Mouse (Mus musculus) MEL (cell line): ENCODE measurements around the gene Dnajc5. TPM values are rescaled to one million over a fixed set of nuclear protein-coding genes. Genes with fewer than 3 reads are reported as not detected.

Experiments used
- DNase-seq: peaks from one replicate; pipeline ENCODE4 v3.0.0; 2011; ENCODE audit warnings: low read depth, low spot score
- H3K27ac ChIP-seq: 2 replicates; pipeline ENCODE4 v1.5.1; 2012; ENCODE audit warnings: low read depth, mild to moderate bottlenecking, control low read depth, low read length, moderate library complexity; ENCODE audit not compliant: control insufficient read depth
- H3K27me3 ChIP-seq, 2 experiments: fragments of 150-350 bp in 1 of 2; sonication (generic) in 1 of 2; 2 replicates each; pipeline ENCODE4 v1.6.1; 2012; ENCODE audit warnings: low read length in 2 of 2, mild to moderate bottlenecking in 2 of 2, improper control_type of control experiment in 1 of 2, moderate library complexity in 1 of 2; ENCODE audit not compliant: insufficient read depth in 2 of 2, control insufficient read depth in 1 of 2
- H3K36me3 ChIP-seq, 2 experiments: 2 replicates each; pipeline ENCODE4 v1.6.1; 2012 to 2014; ENCODE audit warnings: low read length in 2 of 2, improper control_type of control experiment in 1 of 2, inconsistent platforms in 1 of 2, mild to moderate bottlenecking in 1 of 2; ENCODE audit not compliant: insufficient read depth in 2 of 2, control insufficient read depth in 1 of 2
- H3K4me1 ChIP-seq, 2 experiments: fragments of 150-350 bp in 1 of 2; sonication (generic) in 1 of 2; 2 replicates each; pipeline ENCODE4 v1.6.1; 2012; ENCODE audit warnings: low read length in 2 of 2, improper control_type of control experiment in 1 of 2, mild to moderate bottlenecking in 1 of 2; ENCODE audit not compliant: insufficient read depth in 2 of 2, control insufficient read depth in 1 of 2
- H3K4me3 ChIP-seq, 2 experiments: fragments of 150-350 bp in 1 of 2; sonication (generic) in 1 of 2; 2 replicates each; pipeline ENCODE4 v1.5.1; 2012; ENCODE audit warnings: low read depth in 2 of 2, low read length in 2 of 2, mild to moderate bottlenecking in 2 of 2, moderate library complexity in 2 of 2, control low read depth in 1 of 2, improper control_type of control experiment in 1 of 2; ENCODE audit not compliant: control insufficient read depth in 1 of 2, insufficient read depth in 1 of 2
- H3K79me2 ChIP-seq: 2 replicates; pipeline ENCODE4 v1.6.1; 2012; ENCODE audit warnings: mild to moderate bottlenecking, low read length, moderate library complexity; ENCODE audit not compliant: control insufficient read depth, poor library complexity, insufficient read depth
- H3K9ac ChIP-seq: 2 replicates; pipeline ENCODE4 v1.6.1; 2012; ENCODE audit warnings: low read depth, mild to moderate bottlenecking, control low read depth, low read length, moderate library complexity; ENCODE audit not compliant: control insufficient read depth, poor library complexity, severe bottlenecking
- H3K9me3 ChIP-seq: fragments of 150-350 bp; sonication (generic); replicated peaks from 2 replicates; pipeline ENCODE4 v1.6.1; 2012; ENCODE audit warnings: mild to moderate bottlenecking, low read length, improper control_type of control experiment, moderate library complexity; ENCODE audit not compliant: insufficient read depth
- CHD1 ChIP-seq: IDR thresholded peaks from 2 replicates; pipeline ENCODE4 v1.6.1; 2012; ENCODE audit warnings: low read depth, mild to moderate bottlenecking, inconsistent platforms, low read length, improper control_type of control experiment
- CHD2 ChIP-seq: IDR thresholded peaks from 2 replicates; pipeline ENCODE4 v1.6.1; 2011; ENCODE audit warnings: low read length, improper control_type of control experiment
- CTCF ChIP-seq, 3 experiments: IDR thresholded peaks in 2 of 3; conservative IDR thresholded peaks in 1 of 3; 2 replicates each; pipeline ENCODE4 v1.5.1; 2011 to 2012; ENCODE audit warnings: low read length in 3 of 3, low read depth in 2 of 3, mild to moderate bottlenecking in 2 of 3, improper control_type of control experiment in 1 of 3, inconsistent platforms in 1 of 3, mixed read lengths in 1 of 3, moderate library complexity in 1 of 3; ENCODE audit not compliant: control insufficient read depth in 1 of 3, insufficient read depth in 1 of 3, poor library complexity in 1 of 3, severe bottlenecking in 1 of 3
- EP300 ChIP-seq, 2 experiments: IDR thresholded peaks; 2 replicates each; pipeline ENCODE4 v1.6.1; 2011; ENCODE audit warnings: improper control_type of control experiment in 2 of 2, low read length in 2 of 2, low read depth in 1 of 2, mild to moderate bottlenecking in 1 of 2
- ETS1 ChIP-seq: IDR thresholded peaks from 2 replicates; pipeline ENCODE4 v1.6.1; 2012; ENCODE audit warnings: low read depth, mild to moderate bottlenecking, inconsistent platforms, low read length, improper control_type of control experiment, moderate library complexity
- GABPA ChIP-seq: IDR thresholded peaks from 2 replicates; pipeline ENCODE4 v1.6.1; 2012; ENCODE audit warnings: low read depth, mild to moderate bottlenecking, inconsistent platforms, low read length, improper control_type of control experiment, moderate library complexity
- GATA1 ChIP-seq: IDR thresholded peaks from 2 replicates; pipeline ENCODE4 v1.6.1; 2011; ENCODE audit warnings: low read depth, low read length, improper control_type of control experiment
- JUND ChIP-seq: IDR thresholded peaks from 2 replicates; pipeline ENCODE4 v1.6.1; 2011; ENCODE audit warnings: low read depth, mild to moderate bottlenecking, improper control_type of control experiment, low read length
- MAX ChIP-seq: IDR thresholded peaks from 2 replicates; pipeline ENCODE4 v1.6.1; 2011; ENCODE audit warnings: low read length, improper control_type of control experiment
- MEF2A ChIP-seq: IDR thresholded peaks from 2 replicates; pipeline ENCODE4 v1.6.1; 2014; ENCODE audit warnings: low read depth, mild to moderate bottlenecking, inconsistent platforms, low read length, improper control_type of control experiment; ENCODE audit not compliant: poor library complexity, insufficient replicate concordance, severe bottlenecking; ENCODE audit errors: extremely low read depth
- MXI1 ChIP-seq: IDR thresholded peaks from 2 replicates; pipeline ENCODE4 v1.6.1; 2011; ENCODE audit warnings: mild to moderate bottlenecking, low read depth, low read length, improper control_type of control experiment
- NELFE ChIP-seq: IDR thresholded peaks from 2 replicates; pipeline ENCODE4 v1.6.1; 2011; ENCODE audit warnings: low read depth, low read length, improper control_type of control experiment
- POLR2AphosphoS2 ChIP-seq: IDR thresholded peaks from 2 replicates; pipeline ENCODE4 v1.6.1; 2011; ENCODE audit warnings: low read length, improper control_type of control experiment
- POLR2AphosphoS5 ChIP-seq: IDR thresholded peaks from 2 replicates; pipeline ENCODE4 v1.6.1; 2012; ENCODE audit warnings: low read depth, borderline replicate concordance, mild to moderate bottlenecking, inconsistent platforms, low read length, moderate library complexity, mixed read lengths
- RCOR1 ChIP-seq: IDR thresholded peaks from 2 replicates; pipeline ENCODE4 v1.6.1; 2012; ENCODE audit warnings: low read depth, mild to moderate bottlenecking, inconsistent platforms, low read length, improper control_type of control experiment
- TCF12 ChIP-seq: IDR thresholded peaks from 2 replicates; pipeline ENCODE4 v1.6.1; 2014; ENCODE audit warnings: low read depth, mild to moderate bottlenecking, inconsistent platforms, low read length, improper control_type of control experiment, moderate library complexity
- UBTF ChIP-seq: IDR thresholded peaks from 2 replicates; pipeline ENCODE4 v1.6.1; 2012; ENCODE audit warnings: low read depth, mild to moderate bottlenecking, inconsistent platforms, low read length, improper control_type of control experiment, moderate library complexity, borderline replicate concordance; ENCODE audit not compliant: insufficient read depth
- USF2 ChIP-seq, 2 experiments: IDR thresholded peaks; 2 replicates each; pipeline ENCODE4 v1.6.1; 2011 to 2012; ENCODE audit warnings: improper control_type of control experiment in 2 of 2, low read length in 2 of 2, borderline replicate concordance in 1 of 2, inconsistent platforms in 1 of 2, low read depth in 1 of 2, mild to moderate bottlenecking in 1 of 2; ENCODE audit not compliant: insufficient read depth in 1 of 2
- polyA plus RNA-seq, 2 experiments: library from polyadenylated mRNA; stranded (reverse) in 1 of 2; unstranded in 1 of 2; fragments of >175 nt in 1 of 2; fragments of >200 nt in 1 of 2; gene quantifications; 2 replicates each; pipeline versions ENCODE4 v1.2.1 to v1.2.4; 2012; ENCODE audit warnings: low replicate concordance in 2 of 2, low read depth in 1 of 2; ENCODE audit not compliant: insufficient read length in 2 of 2, insufficient read depth in 1 of 2, missing spikeins in 1 of 2
- total RNA-seq: library from RNA; depleted of rRNA; stranded (reverse); fragments of 300-350 nt; gene quantifications from 2 replicates; pipeline ENCODE4 v1.2.3, GENCODE M21; 2012

Dnajc5 gene
- total and polyA plus RNA-seq, 3 experiments, result 51.9 to 338 (median 57.9) TPM

DNA sequence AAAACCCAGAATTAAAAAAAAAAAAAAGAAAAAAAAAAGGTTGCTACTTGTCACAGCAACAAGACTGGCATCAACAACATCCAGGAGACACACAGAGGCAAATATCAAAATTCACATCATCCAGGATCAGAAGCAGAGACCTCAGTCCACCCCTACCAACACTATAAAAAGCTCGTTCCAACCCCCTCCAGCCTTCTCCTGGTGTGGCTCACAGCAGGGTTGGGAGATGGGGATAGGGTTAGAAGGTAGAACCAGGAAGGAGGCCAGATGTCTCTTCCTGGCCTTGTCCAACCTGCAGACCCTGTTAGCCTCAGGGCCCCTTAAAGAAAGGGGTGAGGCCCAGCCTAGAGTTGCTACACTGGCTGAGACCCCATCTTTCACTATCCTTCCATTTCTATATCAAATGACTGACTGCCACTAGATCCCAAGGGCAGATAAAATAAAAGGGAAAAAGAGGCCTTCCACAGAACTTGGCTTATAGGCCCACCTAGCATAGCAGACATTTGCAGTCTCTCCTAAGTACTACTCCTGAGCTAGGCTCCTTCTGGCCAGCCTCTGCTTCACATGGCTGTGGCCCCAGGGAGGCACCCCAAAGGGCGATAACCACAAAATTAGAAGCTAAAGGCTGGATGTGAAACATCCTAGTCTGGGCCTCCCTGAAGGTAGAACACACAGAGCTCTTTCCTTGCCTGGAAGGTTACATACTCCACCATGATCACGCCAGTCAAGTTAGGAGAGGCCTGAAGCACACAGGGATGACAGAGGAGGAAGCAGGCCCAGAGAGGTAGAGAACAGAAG lies 63.4 kb downstream of the Dnajc5 start:
- Histone ChIP-seq H3K36me3 (peaks cover 0 to 2% of the 10 kb centered on the region in 2 experiments; a peak in 3 of 4 replicates), H3K4me1 (peaks cover 0 to 3% of the 10 kb centered on the region in 2 experiments; a peak in 2 of 4 replicates), H3K79me2 (peaks cover 8% of the 10 kb centered on the region), H3K27ac (no peak overlapping the region), H3K9me3 (no peaks in the 10 kb centered on the region), H3K4me3 (no peak overlapping the region), H3K9ac (no peak overlapping the region), H3K27me3 (no peaks in the 10 kb centered on the region)
- DNase-seq, result no peak
- TF ChIP-seq EP300 (IDR thresholded peaks at IDR 0.05; ENCODE audit: low read depth in 1 of 2, low read length in 2 of 2) (no peak), POLR2AphosphoS2 (0 out of 2 replicates have a peak, but pooled peaks have one; percentile 44), RCOR1 (no peak), TCF12 (no peak), NELFE (no peak), USF2 (IDR thresholded peaks at IDR 0.05; ENCODE audit: borderline replicate concordance in 1 of 2, insufficient read depth in 1 of 2, low read depth in 1 of 2, low read length in 2 of 2) (no peak)

DNA sequence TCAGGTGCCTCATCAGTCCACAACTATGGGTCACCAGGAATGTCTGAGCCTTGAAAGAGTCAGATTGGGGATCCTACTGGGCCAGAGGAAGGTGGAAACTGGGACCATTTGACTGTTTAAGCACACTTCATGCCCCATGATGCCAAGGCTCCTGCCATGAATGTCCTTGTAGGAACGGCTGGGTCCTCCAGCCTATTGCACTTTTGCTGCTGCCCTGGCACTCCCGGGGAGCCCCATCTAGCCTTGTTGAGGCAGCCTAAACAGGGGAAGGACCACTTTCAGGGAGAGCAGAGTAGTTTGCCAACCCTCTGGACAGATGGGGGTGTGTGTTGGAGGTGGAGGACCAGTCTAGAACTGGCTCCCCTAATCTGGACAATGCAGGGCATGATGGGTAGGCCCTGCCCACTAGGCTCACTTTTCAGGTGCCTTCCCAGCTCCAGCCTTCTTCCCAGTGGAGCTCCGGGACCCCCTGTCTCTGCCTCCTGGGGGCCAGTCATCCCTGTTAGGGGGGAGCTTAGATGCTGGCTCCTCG lies 64.2 kb downstream of the Dnajc5 start, which contains the start of gene Uckl1:
Uckl1 (minus strand) TSS at position 482 of the 532 bp plus-strand sequence.
- no peak within 1 kb of the TSS for H3K4me3 ChIP-seq
- no peaks in the 10 kb centered on the region for H3K27me3 ChIP-seq
- H3K27ac ChIP-seq, result no peak within 1 kb of the TSS
- no peaks in the 10 kb centered on the region for H3K9me3 ChIP-seq
- peaks cover 0 to 2% of the 10 kb centered on the region in 2 experiments; a peak in 3 of 4 replicates for H3K36me3 ChIP-seq
- no peak for DNase-seq
- H3K9ac ChIP-seq, result no peak within 1 kb of the TSS
- TF ChIP-seq UBTF, result no peak
- no peak for TF ChIP-seq USF2 (IDR thresholded peaks at IDR 0.05; ENCODE audit: borderline replicate concordance in 1 of 2, insufficient read depth in 1 of 2, low read depth in 1 of 2, low read length in 2 of 2)
- TF ChIP-seq CHD2, result no peak
- TF ChIP-seq NELFE, result no peak
- TF ChIP-seq MXI1, result no peak
- no peak for TF ChIP-seq GATA1
- TF ChIP-seq MEF2A, result no peak
- TF ChIP-seq JUND, result no peak
- no peak for TF ChIP-seq ETS1
- TF ChIP-seq GABPA, result no peak
- TF ChIP-seq TCF12, result no peak
- TF ChIP-seq MAX, result no peak
- TF ChIP-seq CHD1, result no peak
- TF ChIP-seq CTCF (IDR thresholded peaks at IDR 0.05 in 2 of 3, conservative IDR thresholded peaks at IDR 0.05 in 1 of 3; ENCODE audit: control insufficient read depth in 1 of 3, insufficient read depth in 1 of 3, low read depth in 2 of 3, low read length in 3 of 3, poor library complexity in 1 of 3, severe bottlenecking in 1 of 3), result no peak
- no peak for TF ChIP-seq POLR2AphosphoS5
- peaks cover 8% of the 10 kb centered on the region for H3K79me2 ChIP-seq
- peaks cover 0 to 3% of the 10 kb centered on the region in 2 experiments; a peak in 2 of 4 replicates for H3K4me1 ChIP-seq
